Mouse (Mus musculus): ENCODE measurements around the gene Nr1h4.

- TF ChIP-seq POLR2A (IDR thresholded peaks at IDR 0.05; ENCODE audit: low read depth, low read length) (no peak), CTCF (IDR thresholded peaks at IDR 0.05; ENCODE audit: extremely low read depth, insufficient read depth, insufficient read length, insufficient replicate concordance) (no peak)
Measured at GRCm38 (mm10) chr10:89546989-89547388, 13.6 kb upstream of the Nr1h4 start.

Data from spleen, adult 2 months (tissue).